Mouse (Mus musculus) midbrain, embryonic 11.5 days (tissue): ENCODE results near the gene Flot2. TPM values are rescaled to one million over a fixed set of nuclear protein-coding genes. Genes with fewer than 3 reads are reported as not detected.
"Not testable (repeated sequence)": the region's sequence is repeated elsewhere in the genome, so short reads cannot be mapped to it uniquely, and the experiment has no call there.

ENCODE experiments used
- ATAC-seq: fragments of 200-750 bp; cut with Nextera tagmentation; 2 replicates; pipeline ENCODE4 v1.8.0; 2017; ENCODE audit warnings: moderate TSS enrichment, moderate library complexity; ENCODE audit not compliant: low FRiP score
- DNase-seq: peaks from one replicate; pipeline ENCODE4 v3.0.0; 2015; ENCODE audit warnings: low spot score; ENCODE audit errors: missing footprints
- H3K27ac ChIP-seq: fragments of 300-500 bp; sonication (generic); 2 replicates; pipeline ENCODE4 v1.5.1; 2014; ENCODE audit warnings: low read depth, low read length
- H3K27me3 ChIP-seq: fragments of 300-500 bp; sonication (generic); 2 replicates; pipeline ENCODE4 v1.6.1; 2014; ENCODE audit warnings: mild to moderate bottlenecking, low read length, moderate library complexity, mixed read lengths; ENCODE audit not compliant: control insufficient read depth, insufficient read depth
- H3K36me3 ChIP-seq: fragments of 300-500 bp; sonication (generic); 2 replicates; pipeline ENCODE4 v1.6.1; 2014; ENCODE audit warnings: mild to moderate bottlenecking, low read length, moderate library complexity, mixed read lengths; ENCODE audit not compliant: control insufficient read depth, insufficient read depth
- H3K4me1 ChIP-seq: fragments of 300-500 bp; sonication (generic); 2 replicates; pipeline ENCODE4 v1.6.1; 2014; ENCODE audit warnings: low read length; ENCODE audit not compliant: control insufficient read depth, insufficient read depth
- H3K4me2 ChIP-seq: fragments of 300-500 bp; sonication (generic); 2 replicates; pipeline ENCODE4 v1.6.1; 2014; ENCODE audit warnings: mild to moderate bottlenecking, moderate library complexity
- H3K4me3 ChIP-seq: fragments of 300-500 bp; sonication (generic); 2 replicates; pipeline ENCODE4 v1.5.1; 2014; ENCODE audit warnings: low read depth, low read length
- H3K9ac ChIP-seq: fragments of 300-500 bp; sonication (generic); 2 replicates; pipeline ENCODE4 v1.6.1; 2014; ENCODE audit warnings: low read length
- H3K9me3 ChIP-seq: fragments of 300-500 bp; sonication (generic); 2 replicates; pipeline ENCODE4 v1.6.1; 2016; ENCODE audit warnings: low read length; ENCODE audit not compliant: control insufficient read depth
- WGBS: fragments of 180-500 bp; shearing (Covaris S2); extraction: QIAGEN DNeasy Blood & Tissue Kit; methylation state at CpG from one replicate; pipeline ENCODE4 v1.1.7; 2014; 5-methylcytosine and 5-hydroxymethylcytosine counted together
- polyA plus RNA-seq: library from polyadenylated mRNA; unstranded; fragments of >200 nt; fragmentation: Nextera tagmentation; extraction: Ambion mirVana; gene quantifications from 2 replicates; pipeline ENCODE4 v1.2.1, GENCODE M21; 2014

The Flot2 gene
- polyA plus RNA-seq, 1 experiment from 2014 or later: 57.6 TPM

DNA sequence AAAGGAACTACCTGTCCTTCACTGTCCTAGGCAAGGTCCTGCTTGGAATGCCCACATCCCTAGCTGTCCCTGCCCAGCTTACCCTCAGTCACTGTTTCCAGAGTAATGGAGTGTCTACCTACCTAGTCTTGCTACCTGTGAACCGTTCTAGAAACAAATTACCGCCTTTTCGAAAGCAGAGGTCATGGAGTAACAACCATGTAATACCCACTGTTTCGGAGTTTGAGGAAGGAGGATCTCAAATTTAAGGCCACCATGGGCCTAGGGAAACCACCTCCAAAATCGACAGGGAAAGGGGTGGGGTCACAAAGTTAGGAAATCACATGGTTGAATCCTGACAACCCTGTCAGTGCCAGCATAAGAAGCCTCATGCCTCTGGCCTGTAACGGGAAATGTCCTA lies 6.3 kb upstream of the Flot2 start:
- Histone ChIP-seq H3K4me2 (peak overlapping the region; percentile 91; the same call in 1 of the 2 replicates), H3K4me1 (peaks cover 9% of the 10 kb centered on the region; the same call in 1 of the 2 replicates), H3K27ac (no peak overlapping the region), H3K4me3 (peak overlapping the region; percentile 68; the same call in 1 of the 2 replicates), H3K27me3 (no peaks in the 10 kb centered on the region), H3K9ac (0 out of 2 replicates have a peak overlapping the region, but pooled peaks have one; percentile 7), H3K36me3 (peaks cover 20% of the 10 kb centered on the region; the same call in 1 of the 2 replicates), H3K9me3 (no peaks in the 10 kb centered on the region)
- DNase-seq (no peak), ATAC-seq (no peak)
- 44% methylated on average over 6 of the region's 6 CpGs for WGBS

- under 1% methylated on average over 96 of the region's 96 CpGs for WGBS
- Histone ChIP-seq H3K27me3 (no peaks in the 10 kb centered on the region), H3K4me2 (peak within 1 kb of the TSS; percentile 91), H3K4me3 (peak within 1 kb of the TSS; percentile 68), H3K27ac (peak within 1 kb of the TSS; percentile 79), H3K4me1 (peaks cover 9% of the 10 kb centered on the region; the same call in 1 of the 2 replicates), H3K36me3 (peaks cover 16% of the 10 kb centered on the region; the same call in 1 of the 2 replicates), H3K9me3 (no peaks in the 10 kb centered on the region), H3K9ac (peak within 1 kb of the TSS; percentile 82)
- ATAC-seq (peak; percentile 94), DNase-seq (peak; percentile 99)
Observed at GRCm38 (mm10) chr11:78031947-78032808, 5.6 kb upstream of the Flot2 start, which contains the start of gene Dhrs13. Gene Dhrs13 (plus strand): TSS chr11:78032280.

DNA sequence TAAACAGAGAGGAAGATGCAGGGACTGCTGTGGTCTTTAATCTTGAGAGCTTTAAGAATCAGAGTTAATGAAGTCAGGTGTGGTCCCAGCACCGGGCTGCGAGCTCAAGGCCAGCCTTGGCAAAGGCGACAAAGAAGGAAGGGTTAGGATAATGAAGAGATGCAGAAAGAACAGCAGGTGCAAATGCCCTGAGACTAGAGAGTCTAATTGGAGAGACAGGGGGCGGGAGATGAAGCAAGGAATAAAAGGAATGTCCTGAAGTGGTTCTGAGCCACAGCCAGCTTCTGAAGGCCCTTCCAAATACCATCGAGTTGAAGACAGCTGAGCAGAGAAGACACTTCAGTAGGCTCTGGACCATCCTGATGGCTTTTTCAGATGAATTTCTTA lies 4.9 kb upstream of the Flot2 start:
- ATAC-seq (no peak), DNase-seq (peak; percentile 85)
- Histone ChIP-seq H3K27me3 (no peaks in the 10 kb centered on the region), H3K27ac (peak overlapping the region; percentile 79; the same call in 1 of the 2 replicates), H3K4me1 (peaks cover 12% of the 10 kb centered on the region), H3K9me3 (no peaks in the 10 kb centered on the region), H3K4me2 (peak overlapping the region; percentile 91), H3K36me3 (peaks cover 12% of the 10 kb centered on the region; the same call in 1 of the 2 replicates), H3K9ac (peak overlapping the region; percentile 82), H3K4me3 (peak overlapping the region; percentile 68)
- WGBS: 9% methylated on average over 5 of the region's 5 CpGs

DNA sequence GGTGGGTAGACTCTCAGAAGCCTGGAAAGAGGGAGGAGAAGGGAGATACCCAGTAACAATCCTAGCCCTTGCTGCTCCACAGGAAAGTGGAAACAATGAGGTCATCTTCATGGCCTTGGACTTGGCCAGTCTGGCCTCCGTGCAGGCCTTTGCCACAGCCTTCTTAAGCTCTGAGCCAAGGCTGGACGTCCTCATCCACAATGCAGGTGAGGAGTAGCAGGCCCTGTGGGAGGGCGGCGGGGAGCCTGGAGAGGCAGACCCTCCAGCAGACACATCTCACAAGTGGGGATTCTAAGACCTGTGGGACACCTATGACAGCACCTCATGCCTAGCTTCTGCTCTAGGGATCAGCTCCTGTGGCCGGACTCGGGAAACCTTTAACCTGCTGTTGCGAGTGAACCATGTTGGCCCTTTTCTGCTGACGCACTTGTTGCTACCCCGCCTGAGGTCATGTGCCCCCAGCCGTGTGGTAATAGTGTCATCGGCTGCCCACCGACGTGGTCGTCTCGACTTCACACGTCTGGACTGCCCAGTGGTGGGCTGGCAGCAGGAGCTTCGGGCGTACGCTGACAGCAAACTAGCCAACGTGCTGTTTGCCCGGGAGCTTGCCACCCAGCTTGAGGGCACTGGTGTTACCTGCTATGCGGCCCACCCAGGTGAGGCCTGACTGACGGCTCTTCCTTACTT lies 3.7 kb upstream of the Flot2 start:
- no peak for ATAC-seq
- WGBS: 95% methylated on average over 23 of the region's 23 CpGs
- no peak overlapping the region for H3K4me2 ChIP-seq

GRCm38 (mm10) chr11:78036791-78037190 lies 940 bp upstream of the Flot2 start:
- H3K4me2 ChIP-seq: no peak overlapping the region
- H3K4me3 ChIP-seq: no peak overlapping the region
- H3K36me3 ChIP-seq: peaks cover 4% of the 10 kb centered on the region; the same call in 1 of the 2 replicates
- ATAC-seq: no peak
- WGBS: 84% methylated on average over 10 of the region's 10 CpGs
- H3K27me3 ChIP-seq: no peaks in the 10 kb centered on the region
- no peak overlapping the region for H3K9ac ChIP-seq
- DNase-seq: no peak
- no peaks in the 10 kb centered on the region for H3K9me3 ChIP-seq
- no peak overlapping the region for H3K27ac ChIP-seq
- peaks cover 18% of the 10 kb centered on the region for H3K4me1 ChIP-seq

More for the DNA sequence above, 3.7 kb upstream of the Flot2 start:
- Histone ChIP-seq H3K9me3 (no peaks in the 10 kb centered on the region), H3K9ac (no peak overlapping the region), H3K4me3 (no peak overlapping the region), H3K27ac (no peak overlapping the region), H3K4me1 (peaks cover 19% of the 10 kb centered on the region), H3K27me3 (no peaks in the 10 kb centered on the region), H3K36me3 (peaks cover 4% of the 10 kb centered on the region; the same call in 1 of the 2 replicates)
- DNase-seq: no peak

DNA sequence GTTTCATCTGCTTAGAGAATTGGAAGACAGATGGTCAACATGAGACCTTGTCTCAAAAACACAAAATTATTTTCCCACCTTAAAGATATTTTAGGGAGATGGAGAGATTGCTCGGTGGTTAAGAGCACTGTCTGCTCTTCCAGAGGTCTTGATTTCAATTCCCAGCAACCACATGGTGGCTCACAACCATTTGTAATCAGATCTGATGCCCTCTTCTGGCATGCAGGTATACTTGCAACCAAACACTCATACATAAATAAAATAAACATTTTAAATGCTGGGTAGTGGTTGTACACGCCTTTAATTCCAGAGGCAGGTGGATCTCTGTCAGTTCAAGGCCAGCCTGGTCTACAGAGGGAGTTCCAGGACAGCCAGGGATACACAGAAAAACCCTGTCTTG lies 3.1 kb downstream of the Flot2 start:
- no peak for ATAC-seq
- DNase-seq: no peak
- WGBS: 74% methylated on average over 2 of the region's 2 CpGs
- Histone ChIP-seq H3K9me3 (no peaks in the 10 kb centered on the region), H3K27ac (no peak overlapping the region), H3K4me2 (no peak overlapping the region), H3K27me3 (no peaks in the 10 kb centered on the region), H3K4me3 (no peak overlapping the region), H3K4me1 (peaks cover 12% of the 10 kb centered on the region), H3K9ac (no peak overlapping the region), H3K36me3 (no peaks in the 10 kb centered on the region)

DNA sequence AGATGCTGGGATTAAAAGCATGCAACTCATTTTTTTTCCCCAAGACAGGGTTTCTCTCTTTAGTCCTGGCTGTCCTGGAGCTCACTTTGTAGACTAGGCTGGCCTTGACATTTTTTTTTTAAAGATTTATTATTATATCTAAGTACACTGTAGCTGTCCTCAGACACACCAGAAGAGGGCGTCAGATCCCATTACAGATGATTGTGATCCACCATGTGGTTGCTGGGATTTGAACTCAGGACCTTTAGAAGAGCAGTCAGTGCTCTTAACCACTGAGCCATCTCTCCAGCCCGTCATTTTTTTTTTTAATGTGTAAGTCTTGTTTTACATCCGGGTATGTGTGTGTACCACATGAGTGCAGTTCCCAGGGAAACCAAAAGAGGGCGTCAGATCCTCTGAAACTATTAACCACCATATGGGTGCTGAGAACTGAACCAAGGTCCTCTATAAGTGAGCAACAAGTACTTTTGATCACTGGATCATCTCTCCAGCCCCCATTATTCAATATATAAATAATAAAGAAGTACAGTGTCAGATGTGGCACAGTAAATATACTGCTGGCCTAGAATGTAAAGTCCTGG lies 4.6 kb downstream of the Flot2 start:
- not testable (repeated sequence) for H3K9ac ChIP-seq, ATAC-seq, H3K4me2 ChIP-seq, H3K27ac ChIP-seq, H3K36me3 ChIP-seq, H3K9me3 ChIP-seq, H3K4me3 ChIP-seq, DNase-seq, H3K27me3 ChIP-seq
- 89% methylated on average over 4 of the region's 4 CpGs for WGBS
- H3K4me1 ChIP-seq: peaks cover 12% of the 10 kb centered on the region

GRCm38 (mm10) chr11:78044758-78045251 lies 7.1 kb downstream of the Flot2 start:
- H3K27me3 ChIP-seq: no peaks in the 10 kb centered on the region
- DNase-seq: no peak
- no peaks in the 10 kb centered on the region for H3K4me1 ChIP-seq
- H3K4me3 ChIP-seq: no peak overlapping the region
- no peak for ATAC-seq
- no peaks in the 10 kb centered on the region for H3K9me3 ChIP-seq
- H3K36me3 ChIP-seq: no peaks in the 10 kb centered on the region
- no peak overlapping the region for H3K27ac ChIP-seq
- H3K4me2 ChIP-seq: no peak overlapping the region
- H3K9ac ChIP-seq: no peak overlapping the region
- WGBS: 90% methylated on average over 5 of the region's 5 CpGs
